Mouse (Mus musculus) kidney, postnatal 14 days (tissue): ENCODE data around the gene Prmt9.
A peak's percentile ranks its signal among the peaks of the same experiment; 100 is the strongest.

Experiments
- DNase-seq: peaks from one replicate; pipeline ENCODE4 v3.0.0; 2022; ENCODE audit warnings: mixed read lengths

Gene Prmt9

GRCm38 (mm10) chr8:77549121-77549706 lies at the start of gene Prmt9:
TSS of gene Prmt9 (plus strand) at chr8:77549397.
- DNase-seq: peak; percentile 96

DNA sequence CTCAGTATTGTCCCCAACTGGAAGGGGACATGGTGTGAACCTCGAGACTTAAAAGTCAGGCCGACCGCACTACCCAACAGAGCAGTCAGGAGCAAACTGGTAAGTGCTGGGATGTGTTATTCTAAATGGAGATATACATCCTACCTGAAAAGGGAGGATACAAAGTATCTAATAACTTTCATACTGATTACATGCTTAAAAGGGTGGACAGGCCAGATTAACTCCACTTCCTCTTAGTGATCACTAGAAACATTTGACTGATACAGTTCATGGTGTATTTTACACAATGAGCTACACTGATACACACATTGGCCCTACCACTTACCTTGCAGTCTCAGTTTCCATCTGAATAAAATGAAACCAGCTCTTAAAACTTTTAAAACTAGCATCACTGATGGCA lies 48.9 kb upstream of the Prmt9 start:
- no peak for DNase-seq

- DNase-seq: no peak
Measured at GRCm38 (mm10) chr8:77501131-77501530, 48.1 kb upstream of the Prmt9 start.

DNA sequence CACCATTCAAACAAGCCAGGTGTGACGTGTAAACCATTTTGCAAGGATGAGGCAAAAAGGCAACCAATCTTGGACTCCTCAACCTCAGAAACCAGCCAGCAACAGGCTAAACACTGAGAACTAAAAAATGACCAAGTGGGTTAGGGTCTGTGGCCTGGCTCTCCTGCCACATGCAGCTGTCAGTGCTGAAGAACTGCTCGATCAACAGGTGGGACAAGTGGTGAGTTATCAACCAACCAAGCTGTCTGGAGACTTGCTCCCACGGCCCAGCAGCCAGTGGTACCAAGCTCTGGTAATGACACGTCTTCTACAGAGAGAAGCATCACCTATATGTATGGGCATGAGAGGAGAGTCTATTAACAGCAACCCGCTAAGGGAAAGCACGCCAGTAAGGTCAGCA lies 46.6 kb upstream of the Prmt9 start:
- DNase-seq: no peak

DNA sequence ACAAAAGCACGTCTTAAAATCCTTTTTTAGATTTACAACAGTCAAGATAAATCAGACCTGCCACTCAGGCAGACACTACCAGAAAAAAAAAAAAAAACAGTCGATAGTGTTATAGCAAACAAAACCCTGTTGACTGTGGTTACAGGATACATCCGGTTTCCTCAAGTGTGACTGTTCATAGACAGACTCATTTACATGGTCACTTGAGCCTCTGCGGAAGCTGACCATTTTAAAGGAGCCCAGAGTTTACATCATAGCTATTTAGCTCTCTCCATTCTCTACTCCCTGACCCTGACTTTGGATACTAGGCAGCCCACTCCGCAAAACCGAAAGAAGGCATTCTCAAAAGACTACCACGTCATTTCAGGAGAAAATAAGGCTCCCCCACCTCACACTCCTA lies 42.7 kb upstream of the Prmt9 start:
- no peak for DNase-seq

- no peak for DNase-seq
Measured at GRCm38 (mm10) chr8:77507510-77508035, 41.6 kb upstream of the Prmt9 start.

- DNase-seq: no peak
Measured at GRCm38 (mm10) chr8:77509044-77509443, 40.2 kb upstream of the Prmt9 start.

- no peak for DNase-seq
Measured at GRCm38 (mm10) chr8:77510426-77510825, 38.8 kb upstream of the Prmt9 start.

DNA sequence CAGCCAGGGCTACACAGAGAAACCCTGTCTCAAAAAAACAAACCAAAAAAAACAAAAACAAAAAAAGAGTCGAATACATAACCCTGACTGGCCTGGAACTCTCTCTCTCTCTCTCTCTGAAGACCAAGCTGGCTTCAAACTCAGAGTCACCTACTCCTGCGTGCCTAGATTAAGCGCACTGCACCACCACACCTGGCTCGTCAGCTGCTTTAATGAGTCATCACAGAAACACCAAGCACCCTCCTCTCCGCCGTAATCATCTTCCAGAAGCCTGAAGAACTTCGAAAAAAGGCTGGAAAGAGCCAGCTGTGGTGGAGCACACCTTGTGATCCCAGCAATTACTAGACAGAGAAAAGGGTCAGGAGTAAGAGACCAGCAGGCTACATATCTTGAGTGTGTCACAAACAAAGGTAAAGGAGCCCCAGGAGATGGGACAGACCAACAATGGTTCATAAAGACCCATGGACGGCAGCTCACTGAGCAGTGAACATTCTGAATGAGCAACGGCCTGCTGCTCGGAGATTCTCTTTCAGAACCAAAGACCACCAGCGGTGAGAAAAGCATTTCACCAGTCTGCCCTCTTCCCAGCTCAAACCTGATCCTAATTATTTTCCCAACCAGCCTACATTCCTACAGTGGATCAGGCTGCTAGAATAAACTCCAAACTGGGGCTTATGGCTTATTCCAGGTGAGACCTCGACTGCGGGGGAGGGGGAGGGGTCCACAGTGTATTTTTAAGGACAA lies 37.3 kb upstream of the Prmt9 start:
- DNase-seq: no peak

DNA sequence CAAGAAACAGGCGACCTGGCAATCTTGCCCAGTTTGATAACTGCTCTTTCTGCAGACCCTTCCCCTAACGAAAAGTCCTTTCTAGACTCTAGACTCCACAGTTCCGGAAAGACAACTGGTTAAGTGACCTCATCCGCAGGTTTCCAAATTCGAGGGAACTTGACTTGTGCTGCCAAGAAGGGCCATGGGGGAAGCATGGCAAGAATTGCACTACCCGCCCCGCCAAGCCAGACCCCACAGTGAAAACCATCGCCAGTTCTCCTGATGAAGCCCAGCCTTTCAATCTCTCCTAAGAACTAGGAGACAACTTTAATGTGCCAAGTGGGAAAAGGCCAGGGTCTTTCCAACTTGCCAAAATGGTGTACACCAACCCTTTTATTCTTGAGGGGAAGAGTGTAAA lies 34.0 kb upstream of the Prmt9 start:
- DNase-seq: no peak

DNA sequence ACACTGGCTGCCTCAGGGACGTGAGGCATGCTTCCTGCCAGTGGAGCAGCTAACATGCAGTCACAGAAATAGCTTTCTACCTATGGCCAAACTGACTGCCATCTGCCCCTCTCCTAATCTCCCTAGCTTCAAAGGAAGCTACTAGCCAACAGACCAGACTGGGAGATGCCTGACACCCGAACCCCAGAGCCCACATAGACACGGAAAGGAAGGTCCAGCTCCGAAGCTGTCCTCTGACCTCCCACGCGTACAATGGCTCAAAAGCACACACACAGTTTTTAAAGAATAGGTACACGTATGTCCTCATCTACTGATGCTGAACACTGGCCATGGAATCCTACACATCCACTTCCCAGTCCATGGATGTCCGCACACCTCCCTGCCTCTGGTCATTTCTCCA lies 33.4 kb upstream of the Prmt9 start:
- DNase-seq: no peak

DNA sequence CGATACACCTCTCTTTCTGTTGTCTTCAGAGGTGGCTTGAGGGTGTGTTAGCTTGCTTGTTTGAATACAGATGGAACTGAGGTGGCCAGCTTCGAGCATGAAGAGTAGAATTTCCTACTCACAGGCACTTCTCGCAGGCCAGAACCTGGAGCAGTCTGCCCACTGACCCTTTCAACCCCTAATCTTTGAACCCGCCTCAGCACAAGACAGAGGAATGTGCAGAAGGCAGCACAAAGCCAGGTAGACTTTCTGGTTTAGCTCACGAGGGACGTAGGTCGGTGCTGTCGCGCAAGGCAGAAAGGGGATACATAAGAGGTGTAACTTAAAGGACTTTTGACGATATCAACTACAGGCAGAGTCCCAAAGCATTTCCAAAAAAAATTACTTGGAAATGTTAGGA lies 32.4 kb upstream of the Prmt9 start:
- peak; percentile 79 for DNase-seq

GRCm38 (mm10) chr8:77517301-77518200 lies 31.6 kb upstream of the Prmt9 start, which contains the start of gene Arhgap10:
TSS of gene Arhgap10 (minus strand) at chr8:77517953.
- DNase-seq: peak; percentile 93

DNA sequence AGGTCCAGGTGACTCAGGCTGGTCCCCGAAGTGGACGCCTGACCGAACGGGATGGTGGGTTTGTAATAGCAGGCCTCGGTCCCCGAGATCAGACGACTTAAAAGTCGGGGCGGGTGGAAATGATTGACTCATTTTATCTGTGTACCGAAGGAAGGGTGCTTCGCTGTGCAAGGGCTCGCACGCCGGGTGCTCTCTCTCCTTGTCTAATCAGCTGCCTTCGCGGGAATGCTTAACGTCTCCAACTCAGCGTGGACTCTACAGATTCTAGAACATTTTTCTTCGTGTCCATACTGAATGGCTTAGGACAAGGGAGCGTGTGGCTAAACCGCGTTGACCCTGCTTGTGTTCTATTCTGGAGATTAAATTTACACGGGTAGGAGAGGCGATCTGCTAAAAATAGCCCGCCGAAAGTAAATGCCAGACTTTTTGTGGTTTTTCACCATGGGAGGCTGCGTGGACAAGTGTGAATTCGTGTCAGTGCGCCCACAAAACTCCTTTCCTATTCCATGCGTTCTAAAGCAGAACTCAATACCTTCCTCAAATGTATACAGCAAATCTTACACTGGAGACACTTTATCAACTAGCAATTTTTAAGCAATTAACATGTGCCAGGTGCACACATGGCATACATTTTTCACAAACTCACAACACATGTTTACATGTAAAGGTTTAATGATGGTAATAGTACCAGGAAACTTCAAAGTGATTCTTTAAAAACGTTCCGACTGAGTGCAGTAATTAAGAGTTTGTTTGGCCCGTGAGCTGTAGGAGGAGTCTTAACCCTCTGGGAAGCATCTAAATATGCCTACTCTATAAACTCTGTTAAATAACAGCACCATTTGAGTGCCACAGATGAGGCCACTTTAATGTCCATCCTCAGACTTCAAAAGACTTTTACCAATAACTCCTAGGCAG lies 30.7 kb upstream of the Prmt9 start:
- no peak for DNase-seq

- no peak for DNase-seq
Measured at GRCm38 (mm10) chr8:77520601-77521000, 28.6 kb upstream of the Prmt9 start.

DNA sequence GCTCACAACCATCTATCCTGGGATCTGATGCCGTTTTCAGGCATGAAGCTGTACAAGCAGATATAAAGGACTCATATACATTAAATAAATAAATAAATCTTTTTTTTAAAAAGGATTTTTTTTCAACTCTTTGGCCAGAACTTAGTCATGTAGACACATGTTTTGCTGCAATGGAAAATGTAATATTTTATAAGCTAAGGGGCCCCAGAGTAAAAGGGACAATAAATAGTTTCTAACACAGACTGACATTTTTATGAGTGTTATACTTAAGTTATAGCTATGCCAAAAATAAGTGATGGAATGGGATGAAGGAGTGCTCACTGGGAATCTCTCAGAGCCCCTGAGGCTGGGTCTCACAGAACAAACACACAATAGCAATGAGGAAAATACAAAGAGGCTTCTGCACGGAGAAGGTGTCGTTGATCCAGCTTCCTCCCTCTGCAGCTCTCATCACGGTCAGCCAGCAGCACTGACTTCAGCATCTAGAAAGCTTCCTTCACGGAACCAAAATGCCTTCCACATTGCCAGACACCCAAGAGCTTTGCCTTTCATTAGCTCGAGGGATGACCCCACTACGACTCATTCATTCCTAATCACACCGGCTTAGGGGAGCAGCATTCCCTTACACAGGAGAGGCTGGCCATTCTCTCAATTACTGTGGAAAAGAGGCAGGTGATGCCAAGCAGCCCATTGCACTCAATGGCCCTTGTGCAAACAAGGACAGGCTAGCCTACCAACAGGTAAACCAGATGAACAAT lies 28.0 kb upstream of the Prmt9 start:
- no peak for DNase-seq

GRCm38 (mm10) chr8:77522984-77523383 lies 26.2 kb upstream of the Prmt9 start:
- no peak for DNase-seq

- peak; percentile 79 for DNase-seq
Measured at GRCm38 (mm10) chr8:77524018-77524615, 25.1 kb upstream of the Prmt9 start.

GRCm38 (mm10) chr8:77524906-77525305 lies 24.3 kb upstream of the Prmt9 start:
- no peak for DNase-seq

GRCm38 (mm10) chr8:77526130-77526529 lies 23.1 kb upstream of the Prmt9 start:
- DNase-seq: no peak
